Mouse (Mus musculus): ENCODE results near the gene Pdzd2.

GRCm38 (mm10) chr15:12348950-12349349, 390.8 kb downstream of the Pdzd2 start:
- TF ChIP-seq CTCF (IDR thresholded peaks at IDR 0.05; ENCODE audit: extremely low read depth, insufficient read length, insufficient replicate concordance, low read depth, low read length) (no peak), POLR2A (IDR thresholded peaks at IDR 0.05; ENCODE audit: low read depth, low read length) (no peak)
